Mouse (Mus musculus): ENCODE measurements around the gene Irgm2. TPM values are rescaled to one million over a fixed set of nuclear protein-coding genes. Genes with fewer than 3 reads are reported as not detected.
"Not testable (repeated sequence)": the region's sequence is repeated elsewhere in the genome, so short reads cannot be mapped to it uniquely, and the experiment has no call there.

Gene Irgm2
- 0.56 and 0.57 TPM in 2 replicates for polyA plus RNA-seq (2016; fragmentation: Nextera tagmentation; extraction: Ambion mirVana)

DNA sequence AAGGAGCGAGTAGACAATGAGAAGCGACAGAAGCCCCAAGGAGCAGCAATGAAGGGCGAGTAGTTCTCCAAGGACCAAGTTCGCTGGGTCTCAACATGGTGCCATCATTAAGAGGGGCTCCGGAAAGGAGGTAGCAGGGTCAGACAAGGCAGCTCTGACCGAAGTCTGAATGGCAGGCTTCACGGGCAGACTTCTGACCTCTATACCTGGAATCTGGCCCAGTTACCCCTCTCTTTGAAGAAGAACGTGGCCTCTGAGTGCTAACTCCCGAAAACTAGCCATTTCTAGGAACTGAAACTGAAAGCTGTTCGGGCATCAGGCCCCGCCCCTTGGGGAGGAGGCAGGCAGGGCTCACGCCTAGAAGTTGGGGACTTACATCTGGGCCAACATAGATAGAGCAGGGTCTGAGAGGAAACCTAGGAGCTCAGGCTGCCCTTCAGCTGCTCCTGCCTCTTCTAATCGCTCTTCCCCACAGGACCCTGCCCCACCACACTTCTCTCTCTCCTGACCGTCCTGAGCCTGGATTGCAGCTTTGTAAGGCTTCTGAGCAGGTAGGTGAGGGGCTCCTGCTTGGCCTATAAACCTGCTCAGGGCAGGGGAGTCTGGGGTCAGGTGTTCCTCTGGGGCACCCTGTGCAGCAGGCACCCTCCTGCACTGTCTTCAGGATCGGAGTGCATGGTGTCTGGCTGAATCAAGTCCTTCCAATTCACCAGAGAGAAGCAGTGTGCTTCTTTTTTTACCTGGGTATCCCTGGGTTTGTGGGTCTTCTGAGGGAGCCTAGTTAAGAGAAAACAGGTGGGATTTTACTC is at the start of gene Irgm2, which contains the start of gene Igtp:
Gene Irgm2 (plus strand): TSS at position 390 of the 809 bp plus-strand sequence.
Gene Igtp (plus strand): TSS at position 328 of the 809 bp plus-strand sequence.
- not testable (repeated sequence) for H3K9me3 ChIP-seq (replicated peaks); H3K27me3 ChIP-seq (ENCODE audit: low read depth, poor library complexity, severe bottlenecking); H3K36me3 ChIP-seq; H3K4me1 ChIP-seq
- Histone ChIP-seq H3K27ac (replicated peaks) (peak within 1 kb of the TSS; percentile 74), H3K4me3 (peak within 1 kb of the TSS; percentile 58)
- peak; percentile 43 for DNase-seq (ENCODE audit: low spot score)
- 15% methylated on average over 14 of the region's 15 CpGs for WGBS

DNA sequence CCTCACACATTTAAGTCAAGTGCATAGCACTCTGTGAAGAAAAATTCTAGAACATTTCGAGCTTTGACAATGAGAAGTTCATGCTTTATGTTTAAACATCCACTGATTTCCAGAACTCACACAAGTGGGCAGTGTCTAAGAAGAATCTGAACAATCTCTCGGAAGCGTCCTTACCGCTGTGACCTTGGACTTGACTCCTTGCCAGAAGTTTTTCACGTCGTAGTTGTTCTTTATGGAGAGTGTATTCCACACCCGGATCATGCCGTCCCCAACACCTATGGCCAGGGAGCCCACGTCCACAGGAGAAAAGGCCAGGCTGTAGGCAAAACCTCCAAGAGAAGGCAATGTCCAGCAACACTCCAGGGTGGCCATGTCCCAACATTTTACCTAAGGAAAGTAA is 44.0 kb upstream of the Irgm2 start:
- 95% methylated on average over 9 of the region's 9 CpGs for WGBS
- Histone ChIP-seq H3K4me1 (no peaks in the 10 kb centered on the region), H3K27me3 (ENCODE audit: low read depth, poor library complexity, severe bottlenecking) (no peaks in the 10 kb centered on the region), H3K4me3 (no peak overlapping the region), H3K9me3 (replicated peaks) (no peaks in the 10 kb centered on the region), H3K36me3 (peaks cover 98% of the 10 kb centered on the region), H3K27ac (replicated peaks) (no peak overlapping the region)
- DNase-seq (ENCODE audit: low spot score) = no peak

DNA sequence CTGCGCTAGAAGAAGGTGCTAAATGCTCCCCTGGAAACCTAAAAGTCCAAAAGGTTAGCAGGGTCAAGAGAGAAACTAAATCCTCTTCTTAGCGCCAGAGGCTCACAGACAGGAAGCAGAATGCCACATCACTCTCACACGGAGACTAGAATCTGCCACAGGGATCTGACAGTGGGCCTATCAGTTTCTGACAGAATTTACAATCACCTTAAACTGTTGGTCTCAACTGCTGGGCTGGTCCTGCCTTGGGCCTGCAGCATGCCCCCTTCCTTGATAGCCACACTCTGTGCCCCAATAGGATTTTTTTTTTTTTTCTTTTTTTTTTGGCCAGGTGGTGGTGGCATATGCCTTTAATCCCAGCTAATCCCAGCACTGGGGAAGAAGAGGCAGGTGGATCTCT is 42.5 kb upstream of the Irgm2 start:
- Histone ChIP-seq H3K4me3 (no peak overlapping the region), H3K9me3 (replicated peaks) (no peaks in the 10 kb centered on the region), H3K27me3 (ENCODE audit: low read depth, poor library complexity, severe bottlenecking) (no peaks in the 10 kb centered on the region), H3K4me1 (no peaks in the 10 kb centered on the region), H3K27ac (replicated peaks) (no peak overlapping the region), H3K36me3 (peaks cover 98% of the 10 kb centered on the region)
- 86% methylated on average over 3 of the region's 3 CpGs for WGBS
- no peak for DNase-seq (ENCODE audit: low spot score)

DNA sequence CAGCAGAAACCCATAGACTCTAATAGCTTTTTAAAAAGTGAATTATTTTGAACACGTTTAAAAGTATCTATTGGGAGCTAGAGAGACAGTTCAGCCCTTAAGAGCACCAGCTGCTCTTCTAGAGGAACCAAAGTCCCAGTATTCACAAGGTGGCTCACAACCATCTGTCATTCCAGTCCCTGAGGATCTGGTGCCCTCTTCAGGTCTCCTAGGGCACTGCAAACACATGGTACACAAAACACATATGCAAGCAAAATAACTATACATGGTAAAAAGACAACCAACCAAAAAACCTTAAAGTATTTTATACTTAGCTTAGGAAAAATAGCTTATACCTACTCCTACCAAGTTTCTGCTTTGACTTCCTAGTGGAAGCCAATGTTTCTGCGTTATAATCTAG is 34.3 kb upstream of the Irgm2 start:
- 93% methylated on average over 2 of the region's 2 CpGs for WGBS
- no peak for DNase-seq (ENCODE audit: low spot score)
- peaks cover 11% of the 10 kb centered on the region for H3K4me1 ChIP-seq
- peaks cover 67% of the 10 kb centered on the region for H3K36me3 ChIP-seq
- no peaks in the 10 kb centered on the region for H3K27me3 ChIP-seq (ENCODE audit: low read depth, poor library complexity, severe bottlenecking)
- no peaks in the 10 kb centered on the region; the same call in 1 of the 2 replicates for H3K9me3 ChIP-seq (replicated peaks)
- no peak overlapping the region for H3K27ac ChIP-seq (replicated peaks)
- no peak overlapping the region for H3K4me3 ChIP-seq

DNA sequence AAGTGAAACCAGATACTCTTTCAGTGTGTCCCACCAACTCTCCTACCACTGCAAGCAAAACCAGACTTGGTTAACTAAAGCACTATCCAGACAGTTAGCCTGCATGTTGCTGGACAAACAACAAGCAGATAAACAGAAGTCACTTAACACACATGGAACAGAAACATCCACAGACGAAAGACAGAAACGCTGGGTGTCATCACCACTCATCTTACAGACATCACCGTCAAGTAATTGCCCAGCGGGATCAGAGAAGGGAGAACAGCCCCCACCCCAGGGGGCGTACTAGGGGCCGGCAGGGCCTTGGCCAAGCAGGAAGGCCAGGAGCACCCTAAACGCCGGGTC is 31.6 kb upstream of the Irgm2 start:
- H3K4me3 ChIP-seq = peak overlapping the region; percentile 71
- no peaks in the 10 kb centered on the region; the same call in 1 of the 2 replicates for H3K9me3 ChIP-seq (replicated peaks)
- no peak for DNase-seq (ENCODE audit: low spot score)
- H3K36me3 ChIP-seq = peaks cover 40% of the 10 kb centered on the region
- H3K4me1 ChIP-seq = peaks cover 24% of the 10 kb centered on the region
- 0% methylated on average over 8 of the region's 8 CpGs for WGBS
- no peaks in the 10 kb centered on the region for H3K27me3 ChIP-seq (ENCODE audit: low read depth, poor library complexity, severe bottlenecking)
- H3K27ac ChIP-seq (replicated peaks) = peak overlapping the region; percentile 85

DNA sequence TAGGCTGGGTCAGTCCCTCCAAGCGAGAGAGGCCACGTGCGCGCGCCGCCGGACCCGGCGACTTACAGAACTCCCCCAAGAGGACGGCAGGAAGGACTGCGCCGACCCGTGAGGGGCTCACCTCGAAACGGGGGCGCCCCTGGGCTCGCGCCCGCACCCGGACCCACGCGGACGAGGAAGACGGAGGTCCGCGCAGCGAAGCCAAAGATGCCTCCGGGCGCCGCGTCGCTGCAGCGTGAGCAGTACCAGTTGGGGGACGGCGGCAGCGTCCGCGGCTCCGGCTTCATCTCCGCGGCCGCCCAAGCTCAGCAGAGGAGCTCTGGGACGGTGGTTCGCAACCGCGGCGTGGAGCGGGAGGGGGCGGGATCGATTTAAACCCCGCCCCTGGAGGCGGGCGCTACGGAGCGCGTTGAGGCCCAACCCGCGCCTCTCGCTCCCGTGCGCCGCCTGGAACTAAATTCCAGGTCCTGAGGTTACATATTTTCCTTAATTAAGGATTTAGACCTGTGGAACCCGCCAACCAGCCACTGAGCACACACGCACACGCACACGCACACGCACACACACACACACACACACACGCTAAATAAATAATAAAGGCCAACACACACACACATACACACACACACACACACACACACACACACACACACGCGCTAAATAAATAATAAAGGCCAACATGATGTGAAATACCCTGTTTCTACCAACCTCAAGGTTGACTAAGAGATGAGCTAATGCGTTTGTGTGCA is 31.1 kb upstream of the Irgm2 start, which contains the start of gene Gemin5:
Gene Gemin5 (minus strand): TSS at position 373 of the 749 bp plus-strand sequence.
- WGBS = 1% methylated on average over 59 of the region's 71 CpGs
- no peaks in the 10 kb centered on the region for H3K27me3 ChIP-seq (ENCODE audit: low read depth, poor library complexity, severe bottlenecking)
- H3K27ac ChIP-seq (replicated peaks) = peak within 1 kb of the TSS; percentile 85
- no peaks in the 10 kb centered on the region; the same call in 1 of the 2 replicates for H3K9me3 ChIP-seq (replicated peaks)
- peak; percentile 86 for DNase-seq (ENCODE audit: low spot score)
- peaks cover 26% of the 10 kb centered on the region for H3K4me1 ChIP-seq
- peaks cover 40% of the 10 kb centered on the region for H3K36me3 ChIP-seq
- peak within 1 kb of the TSS; percentile 71 for H3K4me3 ChIP-seq

DNA sequence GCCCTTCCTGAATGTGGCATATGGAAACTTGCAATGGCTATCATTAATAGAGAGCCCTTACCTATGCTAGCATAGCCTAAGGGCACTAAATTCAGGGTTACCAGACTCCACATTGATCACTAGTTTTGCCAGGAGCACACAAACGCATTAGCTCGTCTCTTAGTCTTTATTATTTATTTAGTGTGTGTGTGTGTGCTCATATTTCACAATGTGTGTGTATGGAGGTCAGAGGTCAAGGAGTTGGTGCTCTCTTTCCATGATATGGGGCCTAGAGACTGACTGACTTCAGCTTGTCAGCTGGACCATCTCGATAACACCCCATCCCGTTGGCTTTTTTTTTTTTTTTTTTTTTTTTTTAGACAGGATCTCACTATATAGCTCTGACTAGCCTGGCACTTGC is 29.8 kb upstream of the Irgm2 start:
- DNase-seq (ENCODE audit: low spot score) = no peak
- Histone ChIP-seq H3K36me3 (peaks cover 40% of the 10 kb centered on the region), H3K27ac (replicated peaks) (no peak overlapping the region), H3K27me3 (ENCODE audit: low read depth, poor library complexity, severe bottlenecking) (no peaks in the 10 kb centered on the region), H3K9me3 (replicated peaks) (no peaks in the 10 kb centered on the region; the same call in 1 of the 2 replicates), H3K4me1 (peaks cover 26% of the 10 kb centered on the region), H3K4me3 (no peak overlapping the region)
- 87% methylated on average over 4 of the region's 4 CpGs for WGBS

DNA sequence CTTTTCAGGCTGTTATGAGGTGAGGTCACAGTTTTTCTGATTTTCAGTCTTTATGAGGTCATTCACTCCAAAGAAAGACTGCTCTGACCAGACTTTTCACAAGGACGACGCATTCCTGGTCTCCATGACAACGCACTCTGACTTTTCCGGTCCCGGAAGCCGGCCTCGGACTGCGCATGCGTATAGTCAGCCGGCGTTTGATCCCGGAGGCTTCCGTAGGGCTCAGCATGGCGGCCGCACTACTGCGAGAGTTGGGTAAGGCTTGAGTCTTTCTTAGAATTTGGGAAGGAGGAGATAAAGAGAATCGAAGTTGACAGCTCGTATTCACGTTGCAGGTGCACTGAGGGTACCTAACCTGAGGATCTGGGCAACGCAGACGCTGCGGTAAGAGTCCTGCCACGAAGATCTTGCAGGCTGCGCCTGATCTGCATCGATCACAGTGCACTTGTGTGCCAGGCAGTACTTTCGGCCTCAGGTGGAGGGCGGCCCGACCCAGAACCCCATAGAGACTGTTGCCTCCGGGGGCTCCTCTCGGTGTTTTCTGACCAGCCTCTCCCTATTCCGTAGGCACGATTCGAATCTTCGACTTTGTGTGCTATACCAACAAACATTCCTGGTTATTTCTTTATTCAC is 27.8 kb upstream of the Irgm2 start, which contains the start of gene Mrpl22:
Gene Mrpl22 (plus strand): TSS at position 203 of the 633 bp plus-strand sequence.
- under 1% methylated on average over 34 of the region's 34 CpGs for WGBS
- peaks cover 26% of the 10 kb centered on the region for H3K4me1 ChIP-seq
- peak within 1 kb of the TSS; percentile 80 for H3K4me3 ChIP-seq
- no peaks in the 10 kb centered on the region for H3K9me3 ChIP-seq (replicated peaks)
- H3K27me3 ChIP-seq (ENCODE audit: low read depth, poor library complexity, severe bottlenecking) = no peaks in the 10 kb centered on the region
- H3K36me3 ChIP-seq = peaks cover 40% of the 10 kb centered on the region
- peak within 1 kb of the TSS; percentile 87 for H3K27ac ChIP-seq (replicated peaks)
- DNase-seq (ENCODE audit: low spot score) = peak; percentile 97

DNA sequence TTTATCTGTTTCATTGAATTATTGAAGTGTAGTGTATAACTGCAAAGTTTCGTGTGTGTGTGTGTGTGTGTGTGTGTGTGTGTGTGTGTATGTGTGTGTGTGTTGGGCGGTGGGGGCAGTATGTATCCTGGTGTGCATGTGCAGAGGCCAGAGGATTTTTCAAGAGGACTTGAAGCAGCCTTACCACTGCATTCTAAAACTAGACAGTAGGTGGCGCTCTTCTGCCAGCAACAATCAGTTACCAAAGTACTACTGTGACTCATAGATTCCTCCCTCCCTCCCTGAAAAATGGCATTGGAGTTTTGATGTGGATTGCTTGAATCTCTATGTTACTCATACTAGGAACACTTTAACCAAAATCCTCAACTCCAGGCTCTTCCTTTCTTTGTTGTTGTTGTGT is 19.9 kb upstream of the Irgm2 start:
- no peak overlapping the region for H3K4me3 ChIP-seq
- WGBS = 30% methylated on average over 3 of the region's 3 CpGs
- peaks cover 66% of the 10 kb centered on the region for H3K36me3 ChIP-seq

DNA sequence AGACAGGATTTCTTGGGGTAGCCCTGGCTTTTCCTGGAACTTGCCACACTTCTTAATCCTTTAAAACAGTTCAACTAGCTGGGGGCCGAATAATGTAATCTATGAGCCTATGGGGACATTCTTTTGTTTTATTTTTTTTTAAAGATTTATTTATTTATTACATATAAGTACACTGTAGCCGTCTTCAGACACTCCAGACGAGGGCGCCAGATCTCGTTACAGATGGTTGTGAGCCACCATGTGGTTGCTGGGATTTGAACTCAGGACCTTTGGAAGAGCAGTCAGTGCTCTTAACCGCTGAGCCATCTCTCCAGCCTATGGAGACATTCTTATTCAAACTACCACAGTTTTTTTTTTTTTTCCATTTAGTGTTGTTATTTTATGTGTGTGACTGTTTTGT is 19.4 kb upstream of the Irgm2 start:
- not testable (repeated sequence) for H3K9me3 ChIP-seq (replicated peaks); DNase-seq (ENCODE audit: low spot score); H3K4me1 ChIP-seq; H3K4me3 ChIP-seq; H3K27ac ChIP-seq (replicated peaks); H3K27me3 ChIP-seq (ENCODE audit: low read depth, poor library complexity, severe bottlenecking)
- WGBS = 92% methylated on average over 6 of the region's 6 CpGs
- peaks cover 62% of the 10 kb centered on the region for H3K36me3 ChIP-seq

More for the DNA sequence above, 19.9 kb upstream of the Irgm2 start:
- Histone ChIP-seq H3K4me1 (no peaks in the 10 kb centered on the region), H3K9me3 (replicated peaks) (no peaks in the 10 kb centered on the region), H3K27ac (replicated peaks) (no peak overlapping the region), H3K27me3 (ENCODE audit: low read depth, poor library complexity, severe bottlenecking) (no peaks in the 10 kb centered on the region)
- peak; percentile 57 for DNase-seq (ENCODE audit: low spot score)

DNA sequence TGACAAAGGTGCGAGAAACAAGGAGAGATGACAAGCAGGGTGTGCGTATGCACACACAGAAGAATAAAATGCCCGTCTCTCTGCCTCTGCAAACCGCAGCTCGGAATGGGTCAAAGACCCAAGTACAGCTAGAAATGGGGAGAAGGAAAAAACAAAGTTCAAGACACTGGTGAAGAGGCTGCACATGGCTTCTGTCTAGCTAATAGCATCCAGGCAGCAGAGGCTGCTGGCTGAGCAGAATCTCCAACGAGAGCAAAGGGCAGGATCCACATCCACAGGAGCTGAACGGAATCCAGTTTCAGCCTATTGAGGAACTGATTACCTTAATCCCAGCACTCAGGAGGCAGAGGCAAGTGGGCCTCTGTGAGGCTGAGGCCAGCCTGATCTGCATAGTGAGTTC is 18.7 kb upstream of the Irgm2 start:
- no peak for DNase-seq (ENCODE audit: low spot score)
- Histone ChIP-seq H3K27me3 (ENCODE audit: low read depth, poor library complexity, severe bottlenecking) (no peaks in the 10 kb centered on the region), H3K9me3 (replicated peaks) (no peaks in the 10 kb centered on the region), H3K4me3 (no peak overlapping the region), H3K27ac (replicated peaks) (no peak overlapping the region), H3K36me3 (peaks cover 54% of the 10 kb centered on the region), H3K4me1 (no peaks in the 10 kb centered on the region)
- 90% methylated on average over 7 of the region's 7 CpGs for WGBS

DNA sequence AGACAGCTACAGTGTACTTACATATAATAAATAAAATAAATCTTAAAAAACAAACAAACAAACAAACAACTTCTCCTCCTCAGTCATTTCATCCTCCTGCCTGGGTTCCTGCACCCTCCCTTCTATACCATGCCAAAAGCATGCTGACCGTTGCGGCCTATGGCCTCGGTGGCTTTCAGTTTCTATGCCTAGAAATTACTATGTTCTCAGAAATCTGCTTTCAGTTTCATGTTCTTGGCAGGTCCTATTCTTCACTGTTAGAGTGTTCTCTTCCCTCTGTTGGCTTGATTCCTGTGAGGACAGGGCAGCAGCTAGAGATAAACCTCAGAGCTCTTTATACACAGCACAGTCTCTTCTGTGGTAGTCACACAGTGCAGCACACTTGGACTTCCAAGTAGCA is 15.8 kb upstream of the Irgm2 start:
- 93% methylated on average over 3 of the region's 3 CpGs for WGBS

More for the DNA sequence above, 15.8 kb upstream of the Irgm2 start:
- no peak for DNase-seq (ENCODE audit: low spot score)
- Histone ChIP-seq H3K27me3 (ENCODE audit: low read depth, poor library complexity, severe bottlenecking) (no peaks in the 10 kb centered on the region), H3K36me3 (peaks cover 26% of the 10 kb centered on the region), H3K9me3 (replicated peaks) (no peaks in the 10 kb centered on the region), H3K4me3 (no peak overlapping the region), H3K27ac (replicated peaks) (no peak overlapping the region), H3K4me1 (no peaks in the 10 kb centered on the region)

Measured in midbrain, embryonic 10.5 days (tissue).